Mouse (Mus musculus) stomach, embryonic 16.5 days (tissue): ENCODE measurements around the gene Cpb1. TPM values are rescaled to one million over a fixed set of nuclear protein-coding genes. Genes with fewer than 3 reads are reported as not detected.

Source experiments
- ATAC-seq: fragments of 200-750 bp; cut with Nextera tagmentation; 2 replicates; pipeline ENCODE4 v1.8.0; 2017; ENCODE audit warnings: moderate number of reproducible peaks, moderate TSS enrichment; ENCODE audit not compliant: insufficient read depth, low FRiP score
- H3K27ac ChIP-seq: fragments of 300-500 bp; sonication (generic); 2 replicates; pipeline ENCODE4 v1.5.1; 2014; ENCODE audit warnings: low read length
- H3K27me3 ChIP-seq: fragments of 300-500 bp; sonication (generic); 2 replicates; pipeline ENCODE4 v1.6.1; 2014; ENCODE audit warnings: low read length, control low read depth, mixed read lengths; ENCODE audit not compliant: control insufficient read depth, insufficient read depth
- H3K36me3 ChIP-seq: fragments of 300-500 bp; sonication (generic); 2 replicates; pipeline ENCODE4 v1.6.1; 2014; ENCODE audit warnings: low read length; ENCODE audit not compliant: control insufficient read depth, insufficient read depth
- H3K4me1 ChIP-seq: fragments of 300-500 bp; sonication (generic); 2 replicates; pipeline ENCODE4 v1.6.1; 2014; ENCODE audit warnings: low read length, control low read depth, mixed read lengths; ENCODE audit not compliant: control insufficient read depth, insufficient read depth
- H3K4me2 ChIP-seq: fragments of 300-500 bp; sonication (generic); 2 replicates; pipeline ENCODE4 v1.6.1; 2014; ENCODE audit warnings: low read depth, low read length, mixed read lengths
- H3K4me3 ChIP-seq: fragments of 300-500 bp; sonication (generic); replicated peaks from 2 replicates; pipeline ENCODE4 v1.5.1; 2014; ENCODE audit warnings: mild to moderate bottlenecking, low read length
- H3K9ac ChIP-seq: fragments of 300-500 bp; sonication (generic); 2 replicates; pipeline ENCODE4 v1.6.1; 2014; ENCODE audit warnings: low read length
- H3K9me3 ChIP-seq: fragments of 300-500 bp; sonication (generic); replicated peaks from 2 replicates; pipeline ENCODE4 v1.6.1; 2016; ENCODE audit warnings: low read length, control low read depth; ENCODE audit not compliant: control insufficient read depth
- WGBS: fragments of 180-500 bp; shearing (Covaris S2); extraction: QIAGEN DNeasy Blood & Tissue Kit; methylation state at CpG from one replicate; pipeline ENCODE4 v1.1.7; 2014; 5-methylcytosine and 5-hydroxymethylcytosine counted together
- polyA plus RNA-seq: library from polyadenylated mRNA; unstranded; fragments of >200 nt; fragmentation: Nextera tagmentation; extraction: Ambion mirVana; gene quantifications from 2 replicates; pipeline ENCODE4 v1.2.1, GENCODE M21; 2015

Cpb1 gene
- polyA plus RNA-seq = 150 and 191 TPM in 2 replicates

DNA sequence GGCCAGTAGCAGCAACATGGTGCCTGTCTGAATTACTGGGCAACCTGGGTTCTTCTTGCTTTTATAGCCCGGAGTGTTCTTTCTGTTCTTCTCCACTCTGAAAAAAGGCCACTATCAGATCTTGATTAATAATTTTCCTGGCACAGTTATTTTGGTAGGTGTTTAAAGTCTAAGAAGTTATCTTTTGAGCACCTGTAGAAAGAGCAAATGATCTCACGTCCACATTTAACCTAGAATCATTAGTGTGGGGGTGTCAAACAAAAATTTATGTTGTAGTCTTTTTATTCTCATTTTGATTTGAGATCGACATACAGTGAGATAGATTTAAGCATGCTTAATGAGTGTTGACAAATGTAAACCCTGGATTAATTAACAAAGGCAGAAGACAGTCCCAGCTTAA, at the start of gene Cpb1:
Gene Cpb1 (minus strand): TSS at position 101 of the 400 bp plus-strand sequence.
- Histone ChIP-seq H3K36me3 (no peaks in the 10 kb centered on the region), H3K4me3 (no peak within 1 kb of the TSS), H3K9me3 (no peaks in the 10 kb centered on the region), H3K4me1 (no peaks in the 10 kb centered on the region), H3K27ac (no peak within 1 kb of the TSS), H3K27me3 (no peaks in the 10 kb centered on the region), H3K9ac (no peak within 1 kb of the TSS), H3K4me2 (no peak within 1 kb of the TSS)
- no peak for ATAC-seq
- 76% methylated on average over 3 of the region's 3 CpGs for WGBS

DNA sequence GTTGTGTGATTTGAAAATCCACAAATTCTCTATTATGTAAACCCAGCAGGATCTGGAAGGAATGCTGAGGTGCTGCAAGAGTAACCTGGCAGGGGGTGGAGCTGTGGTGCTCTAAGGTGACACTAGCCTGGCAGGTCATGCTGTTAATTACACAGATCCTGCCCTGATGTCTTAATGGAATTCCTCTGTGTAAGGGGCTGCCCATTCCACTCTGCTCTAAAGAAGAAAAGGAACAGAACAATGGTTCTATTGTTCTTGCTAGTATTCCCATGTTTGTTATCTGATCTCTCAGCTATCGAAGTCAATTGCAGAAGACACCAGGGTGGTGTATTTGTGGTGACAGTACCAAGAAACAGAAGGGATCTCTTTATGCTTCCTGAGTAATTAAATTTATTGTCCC, 41.7 kb upstream of the Cpb1 start:
- Histone ChIP-seq H3K27me3 (no peaks in the 10 kb centered on the region), H3K36me3 (no peaks in the 10 kb centered on the region), H3K4me3 (no peak overlapping the region), H3K9ac (no peak overlapping the region), H3K4me1 (no peaks in the 10 kb centered on the region), H3K9me3 (no peaks in the 10 kb centered on the region), H3K4me2 (no peak overlapping the region), H3K27ac (no peak overlapping the region)
- 42% methylated on average over 1 of the region's 1 CpGs for WGBS
- no peak for ATAC-seq

DNA sequence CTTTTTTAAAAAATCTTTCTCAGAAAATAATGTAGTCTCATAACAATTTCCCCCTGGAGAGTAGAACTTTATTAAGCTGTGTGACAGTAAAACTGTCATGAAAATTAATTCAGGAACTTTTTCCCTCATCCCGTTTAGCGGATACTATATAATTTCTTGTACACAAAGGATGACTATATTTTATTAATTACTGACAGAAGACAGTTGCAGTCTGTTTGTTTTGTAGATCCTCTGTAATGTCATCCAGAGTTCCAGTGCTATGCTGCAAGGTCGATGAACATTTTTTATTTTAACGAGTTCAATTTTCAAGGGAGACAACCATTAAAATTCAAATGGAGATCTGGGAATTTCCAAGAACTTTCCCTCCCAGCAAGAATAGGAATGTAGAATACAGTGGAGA, 33.6 kb upstream of the Cpb1 start:
- no peak overlapping the region for H3K9ac ChIP-seq
- H3K27ac ChIP-seq = no peak overlapping the region
- no peak overlapping the region for H3K4me2 ChIP-seq
- ATAC-seq = no peak
- 71% methylated on average over 4 of the region's 4 CpGs for WGBS
- H3K4me3 ChIP-seq = no peak overlapping the region
- H3K36me3 ChIP-seq = no peaks in the 10 kb centered on the region
- no peaks in the 10 kb centered on the region for H3K27me3 ChIP-seq
- H3K9me3 ChIP-seq = no peaks in the 10 kb centered on the region
- H3K4me1 ChIP-seq = no peaks in the 10 kb centered on the region

DNA sequence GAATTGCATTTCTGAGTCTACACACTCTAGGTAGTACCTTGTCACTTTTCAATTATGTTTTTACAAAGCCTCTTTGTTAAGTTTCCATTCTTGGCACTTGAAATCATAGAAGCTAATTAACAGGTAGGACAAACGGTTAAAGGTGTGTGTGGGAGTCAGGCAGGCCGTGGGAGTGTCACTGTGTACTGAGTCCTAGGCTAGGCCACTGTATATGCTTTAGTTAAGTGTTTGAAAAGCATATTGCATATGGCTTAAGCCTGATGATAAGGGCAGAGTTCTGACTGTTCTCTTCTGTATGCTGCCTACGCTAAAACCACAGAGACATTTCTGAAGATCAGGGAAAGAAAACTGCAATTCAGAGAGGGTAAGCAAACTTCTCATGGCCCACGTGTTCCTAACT, 31.7 kb upstream of the Cpb1 start:
- H3K36me3 ChIP-seq = no peaks in the 10 kb centered on the region
- H3K4me2 ChIP-seq = no peak overlapping the region
- H3K4me3 ChIP-seq = no peak overlapping the region
- WGBS = 60% methylated on average over 4 of the region's 4 CpGs
- peak overlapping the region; percentile 17; the same call in 1 of the 2 replicates for H3K27ac ChIP-seq
- no peaks in the 10 kb centered on the region for H3K9me3 ChIP-seq
- H3K9ac ChIP-seq = no peak overlapping the region
- peak; percentile 80; the same call in 1 of the 2 replicates for ATAC-seq
- H3K27me3 ChIP-seq = no peaks in the 10 kb centered on the region
- H3K4me1 ChIP-seq = no peaks in the 10 kb centered on the region

DNA sequence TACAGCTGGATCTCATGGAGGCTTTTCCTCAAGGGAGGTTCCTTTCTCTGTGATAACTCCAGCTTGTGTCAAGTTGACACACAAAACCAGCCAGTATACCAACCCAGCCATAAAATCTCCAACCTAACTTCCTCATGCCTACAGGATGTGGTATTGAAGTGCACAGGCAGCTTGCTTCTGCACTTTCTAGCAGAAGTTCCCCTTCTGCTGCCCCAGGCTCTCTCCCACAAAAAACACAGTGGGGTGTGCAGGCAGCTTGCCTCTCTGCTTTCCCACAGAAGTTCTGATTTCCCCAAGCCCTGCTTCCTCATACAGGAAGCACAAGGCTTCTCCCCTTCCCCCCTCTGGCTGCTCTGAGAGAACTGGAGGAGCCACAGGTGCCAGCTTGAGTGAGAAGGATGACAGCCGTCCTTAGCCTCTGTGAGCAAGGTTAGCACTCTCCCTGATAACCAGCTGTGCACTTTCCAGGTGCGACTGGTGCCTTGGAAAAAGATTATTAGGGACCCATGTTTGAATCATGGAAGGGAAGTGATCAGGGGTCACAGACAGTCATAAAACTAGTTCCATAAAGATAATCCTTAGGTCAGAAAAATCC, 29.3 kb upstream of the Cpb1 start:
- Histone ChIP-seq H3K36me3 (no peaks in the 10 kb centered on the region), H3K27ac (no peak overlapping the region), H3K4me2 (no peak overlapping the region), H3K9me3 (no peaks in the 10 kb centered on the region), H3K4me3 (no peak overlapping the region), H3K4me1 (no peaks in the 10 kb centered on the region), H3K27me3 (no peaks in the 10 kb centered on the region), H3K9ac (no peak overlapping the region)
- ATAC-seq = peak; percentile 71
- WGBS = 42% methylated on average over 2 of the region's 2 CpGs

DNA sequence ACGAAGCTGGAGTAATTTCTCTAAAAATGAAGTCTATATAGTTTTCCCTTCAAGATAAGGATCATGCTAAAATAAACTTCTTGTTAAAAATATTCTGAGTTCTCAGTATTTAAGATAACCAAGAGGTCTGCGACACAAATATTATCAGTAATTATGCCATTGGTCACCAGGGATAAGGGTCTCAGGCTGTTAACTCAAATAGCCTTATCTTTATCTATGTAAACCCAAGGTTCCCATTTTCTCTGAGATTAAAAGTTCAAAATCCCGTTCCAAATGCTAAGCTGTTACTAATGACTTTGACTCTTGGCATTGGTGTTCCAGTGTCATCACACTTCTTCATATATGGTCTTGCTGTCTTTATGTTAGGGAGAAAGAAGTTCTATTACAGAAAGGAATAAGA, 20.0 kb upstream of the Cpb1 start:
- no peaks in the 10 kb centered on the region for H3K4me1 ChIP-seq
- H3K27ac ChIP-seq = no peak overlapping the region
- no peaks in the 10 kb centered on the region for H3K9me3 ChIP-seq
- H3K4me3 ChIP-seq = no peak overlapping the region
- no peak for ATAC-seq
- WGBS = 50% methylated on average over 3 of the region's 3 CpGs
- no peak overlapping the region for H3K9ac ChIP-seq
- H3K27me3 ChIP-seq = no peaks in the 10 kb centered on the region
- H3K36me3 ChIP-seq = no peaks in the 10 kb centered on the region
- no peak overlapping the region for H3K4me2 ChIP-seq

DNA sequence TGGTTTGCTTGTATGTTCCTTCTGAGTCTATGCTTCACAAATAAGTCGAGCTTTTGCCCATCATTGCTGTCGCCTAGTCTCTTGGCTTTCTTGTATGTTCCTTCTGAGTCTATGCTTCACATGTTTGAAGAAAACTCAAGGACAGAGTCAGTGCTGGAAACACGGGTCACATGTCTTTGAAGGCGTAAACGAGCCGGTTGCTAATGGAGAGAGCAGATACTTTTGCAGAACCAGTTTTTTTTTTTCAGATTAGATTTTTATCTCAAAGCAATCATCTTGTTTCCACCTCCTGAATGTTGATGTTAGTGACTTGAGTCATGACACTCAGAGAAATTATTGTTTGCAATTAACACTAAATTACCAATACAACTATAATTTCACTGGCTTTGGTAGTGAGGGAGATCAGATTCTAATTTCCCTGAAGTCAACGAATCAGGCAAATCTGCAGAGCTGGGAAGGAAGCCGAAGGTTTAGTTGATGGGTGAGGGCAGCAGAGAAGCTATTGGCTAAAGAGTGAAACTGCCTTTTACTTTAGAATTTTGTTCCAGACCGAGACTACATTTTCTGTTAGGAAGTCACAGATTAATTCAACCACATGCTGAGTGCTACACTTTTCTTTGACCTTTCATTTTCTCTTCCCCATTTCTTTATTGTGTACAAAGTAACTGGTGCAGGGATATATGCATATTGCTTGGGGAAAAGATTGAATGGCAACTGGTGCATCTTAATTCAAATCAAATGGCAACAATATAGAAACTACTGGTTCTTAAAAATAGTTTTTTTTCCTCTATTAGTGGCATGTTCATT, 19.2 kb upstream of the Cpb1 start:
- Histone ChIP-seq H3K36me3 (no peaks in the 10 kb centered on the region), H3K4me2 (no peak overlapping the region), H3K4me3 (no peak overlapping the region), H3K27ac (no peak overlapping the region), H3K9me3 (no peaks in the 10 kb centered on the region), H3K9ac (no peak overlapping the region), H3K4me1 (no peaks in the 10 kb centered on the region), H3K27me3 (no peaks in the 10 kb centered on the region)
- 76% methylated on average over 9 of the region's 9 CpGs for WGBS
- no peak for ATAC-seq

DNA sequence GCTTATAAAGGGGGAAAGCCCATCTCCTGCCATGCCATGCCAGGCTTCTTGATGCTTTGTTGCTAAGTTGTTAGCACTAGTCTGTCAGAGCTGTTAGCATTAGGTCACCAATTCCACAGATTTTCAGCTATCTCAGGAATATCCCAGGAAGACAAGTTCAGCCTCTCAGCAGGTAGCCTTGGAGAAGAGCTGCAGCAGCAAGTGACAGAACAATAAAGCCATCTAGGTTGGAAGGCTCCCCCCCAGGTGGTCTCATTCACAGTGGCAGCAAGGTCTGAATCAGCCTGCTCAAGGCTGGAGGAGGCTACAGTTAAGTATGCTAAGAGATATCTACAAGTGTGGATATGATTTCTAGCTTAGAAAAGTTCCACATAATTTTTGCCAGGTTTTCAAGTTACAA, 15.8 kb upstream of the Cpb1 start:
- no peak overlapping the region for H3K27ac ChIP-seq
- H3K4me2 ChIP-seq = no peak overlapping the region
- no peaks in the 10 kb centered on the region for H3K36me3 ChIP-seq
- no peak overlapping the region for H3K4me3 ChIP-seq
- H3K27me3 ChIP-seq = no peaks in the 10 kb centered on the region
- H3K4me1 ChIP-seq = no peaks in the 10 kb centered on the region
- H3K9ac ChIP-seq = no peak overlapping the region
- no peak for ATAC-seq
- H3K9me3 ChIP-seq = no peaks in the 10 kb centered on the region

DNA sequence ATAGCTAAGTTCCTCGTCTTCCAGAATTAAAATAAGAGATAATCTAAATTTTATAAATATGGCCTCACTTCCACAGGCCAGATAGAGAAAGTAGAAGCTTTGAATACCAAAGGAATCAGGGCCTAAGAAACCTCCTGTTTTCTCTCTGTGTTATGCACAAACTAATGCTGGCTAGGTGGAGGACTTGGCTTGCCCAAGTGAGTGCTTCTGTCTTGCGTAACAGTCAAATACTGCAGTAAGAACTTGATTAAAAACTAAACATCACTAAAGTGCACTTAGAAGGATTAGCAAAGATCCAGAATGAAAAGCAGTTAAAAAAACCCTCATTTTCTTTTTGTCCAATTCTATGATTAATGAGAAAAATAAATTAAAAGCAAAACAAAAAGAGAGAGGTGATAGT, 13.2 kb upstream of the Cpb1 start:
- H3K27me3 ChIP-seq = no peaks in the 10 kb centered on the region
- no peak overlapping the region for H3K4me3 ChIP-seq
- no peak overlapping the region for H3K9ac ChIP-seq
- H3K9me3 ChIP-seq = no peaks in the 10 kb centered on the region
- no peaks in the 10 kb centered on the region for H3K4me1 ChIP-seq
- 58% methylated on average over 2 of the region's 2 CpGs for WGBS
- H3K27ac ChIP-seq = no peak overlapping the region
- no peak for ATAC-seq
- H3K4me2 ChIP-seq = no peak overlapping the region
- H3K36me3 ChIP-seq = no peaks in the 10 kb centered on the region
